Mouse (Mus musculus) ovary, adult 10 weeks (tissue): Measurements from ENCODE around the gene Igsf21. TPM values are rescaled to one million over a fixed set of nuclear protein-coding genes. Genes with fewer than 3 reads are reported as not detected.

ENCODE experiments used
- polyA plus RNA-seq: library from polyadenylated mRNA; stranded (reverse); fragments of 350-450 nt; fragmentation: Illumina TruSeq; extraction: RNeasy Lipid Tissue Mini Kit (QIAGEN cat#74804); gene quantifications from one replicate; pipeline ENCODE4 v1.2.3, GENCODE M21; 2014

The Igsf21 gene
- polyA plus RNA-seq: not detected

DNA sequence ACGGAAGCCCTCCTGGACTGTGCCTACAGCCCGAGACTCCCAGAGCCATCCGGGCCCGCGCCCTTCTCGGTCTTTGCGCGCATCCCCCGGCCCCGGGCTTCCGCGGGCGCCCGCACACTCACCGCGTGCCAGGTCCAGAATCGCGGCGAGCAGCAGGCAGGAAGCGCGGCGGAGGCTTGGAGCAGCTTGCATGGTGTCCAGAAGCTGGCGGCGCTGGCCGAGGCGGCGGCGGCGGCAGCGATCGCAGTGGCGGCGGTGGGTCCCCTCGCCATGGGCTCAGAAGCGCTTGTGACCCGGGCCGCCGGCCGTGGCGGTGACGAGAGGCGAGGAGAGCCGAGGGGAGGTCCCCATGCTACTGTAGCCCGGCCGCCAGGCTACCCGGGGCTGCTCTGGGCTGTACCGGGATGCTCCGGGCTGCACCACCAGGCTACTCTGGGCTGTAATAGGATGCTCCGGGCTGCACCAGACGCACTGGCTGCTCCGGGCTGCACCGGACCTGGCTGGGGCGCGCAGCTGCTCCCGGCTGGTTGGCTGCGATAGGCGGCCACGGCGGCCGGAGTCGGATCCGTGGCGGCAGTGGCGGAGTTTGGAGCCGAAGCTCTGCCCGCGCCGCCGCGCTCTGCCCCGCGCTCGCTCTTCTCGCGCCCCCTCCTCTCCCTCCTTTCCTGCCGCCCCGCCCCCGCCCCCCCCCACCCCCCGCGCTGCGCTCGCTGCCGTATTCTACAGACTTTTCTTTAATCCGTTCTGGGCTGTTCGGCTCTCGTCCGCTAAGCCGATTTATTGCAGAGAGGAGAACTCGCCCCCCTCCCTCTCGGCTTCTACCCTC lies at the start of gene Igsf21:
Gene Igsf21, minus strand, starts transcription at position 605 of the 826 bp plus-strand sequence.

